ENCODE assay signal across 8 mouse cellular contexts in genomic region chr2:102657726-102658125, GRCm38 (mm10). TPM values are rescaled to one million over a fixed set of nuclear protein-coding genes. Genes with fewer than 3 reads are reported as not detected.
DNase-seq lines count a peak whose midpoint lies in the region; ATAC-seq and TF ChIP-seq lines count a peak whose summit lies in the region.
"Had no signal": no experiment of that assay in that cellular context is flagged by ENCODE, and none has a peak within 500 bp of the region (broad histone marks: within the 10 kb centered on the region; RNA-seq: fewer than 3 reads in every experiment).

No protein-coding gene starts in this region.

- DNase-seq in stomach, postnatal 0 days (ENCODE audit: low spot score), result no peak
- DNase-seq in midbrain, embryonic 10.5 days (ENCODE audit: low spot score), result peak; percentile 57
- no peak for DNase-seq in adrenal gland, postnatal 25 days
- DNase-seq in thymus, postnatal 4 days, result no peak

- ATAC-seq in stomach, embryonic 14.5 days (ENCODE audit: insufficient number of reproducible peaks, insufficient read depth, low FRiP score, low read depth), result no peak
- ATAC-seq in stomach, postnatal 0 days (ENCODE audit: low FRiP score, low TSS enrichment), result no peak
- peak; percentile 19; the same call in 1 of the 2 replicates for ATAC-seq in forebrain, embryonic 12.5 days (ENCODE audit: low FRiP score)
- no peak for ATAC-seq in monocyte, adult 5-6 weeks (replicated peaks; ENCODE audit: insufficient number of reproducible peaks, low FRiP score, low TSS enrichment, poor library complexity, severe bottlenecking)

- H3K4me1 ChIP-seq in stomach, embryonic 14.5 days (ENCODE audit: control insufficient read depth, insufficient read depth, low read length), result no peaks in the 10 kb centered on the region
- H3K4me1 ChIP-seq in stomach, postnatal 0 days (replicated peaks; ENCODE audit: control insufficient read depth, insufficient read depth), result peaks cover 3% of the 10 kb centered on the region; the same call in 1 of the 2 replicates
- peaks cover 55% of the 10 kb centered on the region for H3K4me1 ChIP-seq in forebrain, embryonic 12.5 days
- H3K4me1 ChIP-seq in midbrain, embryonic 10.5 days, result peaks cover 64% of the 10 kb centered on the region

- no peaks in the 10 kb centered on the region for H3K36me3 ChIP-seq in stomach, embryonic 14.5 days (ENCODE audit: control insufficient read depth, insufficient read depth, low read length)
- H3K36me3 ChIP-seq in stomach, postnatal 0 days (ENCODE audit: control insufficient read depth, insufficient read depth, low read length), result no peaks in the 10 kb centered on the region
- H3K36me3 ChIP-seq in forebrain, embryonic 12.5 days (replicated peaks), result no peaks in the 10 kb centered on the region
- no peaks in the 10 kb centered on the region for H3K36me3 ChIP-seq in midbrain, embryonic 10.5 days

- no peaks in the 10 kb centered on the region for H3K9me3 ChIP-seq in stomach, embryonic 14.5 days (ENCODE audit: control insufficient read depth, low read depth, low read length)
- H3K9me3 ChIP-seq in stomach, postnatal 0 days (ENCODE audit: control insufficient read depth, low read length), result no peaks in the 10 kb centered on the region
- H3K9me3 ChIP-seq in forebrain, embryonic 12.5 days, result no peaks in the 10 kb centered on the region
- no peaks in the 10 kb centered on the region for H3K9me3 ChIP-seq in midbrain, embryonic 10.5 days (replicated peaks)
- H3K9me3 ChIP-seq: megakaryocyte, embryonic 14.5 days had no signal

- TF ChIP-seq EP300 in stomach, postnatal 0 days (optimal IDR thresholded peaks at IDR 0.05), result no peak

- H3K27me3 ChIP-seq in stomach, embryonic 14.5 days (ENCODE audit: control insufficient read depth, insufficient read depth, low read length), result peaks cover 8% of the 10 kb centered on the region
- H3K27me3 ChIP-seq in stomach, postnatal 0 days (ENCODE audit: control insufficient read depth, insufficient read depth, low read length), result peaks cover 2% of the 10 kb centered on the region; the same call in 1 of the 2 replicates
- H3K27me3 ChIP-seq in forebrain, embryonic 12.5 days, result peaks cover 9% of the 10 kb centered on the region
- H3K27me3 ChIP-seq in midbrain, embryonic 10.5 days (ENCODE audit: low read depth, poor library complexity, severe bottlenecking), result peaks cover 33% of the 10 kb centered on the region

- H3K4me2 ChIP-seq in stomach, embryonic 14.5 days (replicated peaks; ENCODE audit: low read depth, low read length), result peak overlapping the region; percentile 99
- no peak overlapping the region; the same call in 1 of the 2 replicates for H3K4me2 ChIP-seq in stomach, postnatal 0 days (replicated peaks; ENCODE audit: low read depth)
- H3K4me2 ChIP-seq in forebrain, embryonic 12.5 days, result peak overlapping the region; percentile 90

- no peak overlapping the region for H3K27ac ChIP-seq in stomach, embryonic 14.5 days (ENCODE audit: low read length)
- no peak overlapping the region for H3K27ac ChIP-seq in stomach, postnatal 0 days (replicated peaks)
- peak overlapping the region; percentile 93 for H3K27ac ChIP-seq in forebrain, embryonic 12.5 days
- peak overlapping the region; percentile 94 for H3K27ac ChIP-seq in midbrain, embryonic 10.5 days (replicated peaks)

- no peak overlapping the region for H3K4me3 ChIP-seq in stomach, embryonic 14.5 days (ENCODE audit: low read depth, low read length)
- H3K4me3 ChIP-seq in stomach, postnatal 0 days (ENCODE audit: low read depth, low read length), result no peak overlapping the region
- peak overlapping the region; percentile 74 for H3K4me3 ChIP-seq in forebrain, embryonic 12.5 days (replicated peaks)
- peak overlapping the region; percentile 87 for H3K4me3 ChIP-seq in midbrain, embryonic 10.5 days

- no peak for TF ChIP-seq CTCF in stomach, postnatal 0 days (IDR thresholded peaks at IDR 0.05; ENCODE audit: low read depth)

- 12% methylated on average over 7 of the region's 7 CpGs for WGBS in stomach, embryonic 14.5 days
- WGBS in stomach, postnatal 0 days, result 33% methylated on average over 7 of the region's 7 CpGs
- WGBS in forebrain, embryonic 12.5 days, result 8% methylated on average over 7 of the region's 7 CpGs
- 4% methylated on average over 7 of the region's 7 CpGs for WGBS in midbrain, embryonic 10.5 days

- no peak overlapping the region for H3K9ac ChIP-seq in stomach, embryonic 14.5 days (replicated peaks; ENCODE audit: low read depth, low read length)
- no peak overlapping the region for H3K9ac ChIP-seq in stomach, postnatal 0 days (ENCODE audit: low read length)
- H3K9ac ChIP-seq in forebrain, embryonic 12.5 days, result peak overlapping the region; percentile 59; the same call in 1 of the 2 replicates

RNA-seq across cellular contexts. Expression of gene Slc1a2, which starts 0.7 kb away (rescaled TPM):
- polyA plus RNA-seq in stomach, embryonic 14.5 days (2014; fragmentation: Nextera tagmentation; extraction: Ambion mirVana), result 1.0 and 1.3 TPM in 2 replicates
- polyA plus RNA-seq in stomach, postnatal 0 days (2015; fragmentation: Nextera tagmentation; extraction: Ambion mirVana), result 1.7 and 1.8 TPM in 2 replicates
- polyA plus RNA-seq in forebrain, embryonic 12.5 days (2016; fragmentation: Nextera tagmentation; extraction: Ambion mirVana), result 12.1 and 13.1 TPM in 2 replicates
- 7.9 and 11.4 TPM in 2 replicates for polyA plus RNA-seq in midbrain, embryonic 10.5 days (2016; fragmentation: Nextera tagmentation; extraction: Ambion mirVana)
- 0.06 and 0.67 TPM in 2 replicates for total RNA-seq in adrenal gland, postnatal 25 days (2021)
- total RNA-seq in monocyte, adult 5-6 weeks (2017), result 0.11 TPM in 1 of 3 replicates, not detected in the others

Comparison
In these comparisons a context has a peak if more than half of its experiments do, and no peak if none do; other contexts are left out.
1. H3K27ac ChIP-seq: peak in forebrain, embryonic 12.5 days (single experiment) and midbrain, embryonic 10.5 days (single experiment); none in stomach, embryonic 14.5 days (single experiment) and stomach, postnatal 0 days (single experiment).
2. H3K4me3 ChIP-seq: peak in forebrain, embryonic 12.5 days (single experiment) and midbrain, embryonic 10.5 days (single experiment); none in stomach, embryonic 14.5 days (single experiment) and stomach, postnatal 0 days (single experiment).